Mouse (Mus musculus) limb, embryonic 15.5 days (tissue): Measurements from ENCODE around the gene Dbr1. TPM values are rescaled to one million over a fixed set of nuclear protein-coding genes. Genes with fewer than 3 reads are reported as not detected.

Experiments used
- ATAC-seq: fragments of 200-750 bp; cut with Nextera tagmentation; 2 replicates; pipeline ENCODE4 v1.8.0; 2017; ENCODE audit warnings: low read depth, moderate TSS enrichment; ENCODE audit not compliant: insufficient number of reproducible peaks, low FRiP score, low TSS enrichment
- H3K27ac ChIP-seq: fragments of 300-500 bp; sonication (generic); 2 replicates; pipeline ENCODE4 v1.5.1; 2015; ENCODE audit warnings: moderate library complexity, mild to moderate bottlenecking, inconsistent platforms
- H3K27me3 ChIP-seq: fragments of 300-500 bp; sonication (generic); 2 replicates; pipeline ENCODE4 v1.6.1; 2015; ENCODE audit warnings: inconsistent platforms
- H3K36me3 ChIP-seq: fragments of 300-500 bp; sonication (generic); 2 replicates; pipeline ENCODE4 v1.6.1; 2015; ENCODE audit warnings: inconsistent platforms
- H3K4me1 ChIP-seq: fragments of 300-500 bp; sonication (generic); 2 replicates; pipeline ENCODE4 v1.6.1; 2015; ENCODE audit warnings: inconsistent platforms
- H3K4me2 ChIP-seq: fragments of 300-500 bp; sonication (generic); 2 replicates; pipeline ENCODE4 v1.6.1; 2015; ENCODE audit warnings: mild to moderate bottlenecking, inconsistent platforms
- H3K4me3 ChIP-seq: fragments of 300-500 bp; sonication (generic); 2 replicates; pipeline ENCODE4 v1.5.1; 2015; ENCODE audit warnings: mild to moderate bottlenecking, inconsistent platforms
- H3K9ac ChIP-seq: fragments of 300-500 bp; sonication (generic); 2 replicates; pipeline ENCODE4 v1.6.1; 2015; ENCODE audit warnings: inconsistent platforms
- H3K9me3 ChIP-seq: fragments of 300-500 bp; sonication (generic); 2 replicates; pipeline ENCODE4 v1.6.1; 2016; ENCODE audit warnings: inconsistent platforms
- WGBS: fragments of 180-500 bp; shearing (Covaris S2); methylation state at CpG from one replicate; pipeline ENCODE4 v1.1.7; 2015; 5-methylcytosine and 5-hydroxymethylcytosine counted together
- polyA plus RNA-seq: library from polyadenylated mRNA; unstranded; fragments of >200 nt; fragmentation: Nextera tagmentation; extraction: Ambion mirVana; gene quantifications from 2 replicates; pipeline ENCODE4 v1.2.1, GENCODE M21; 2015

Dbr1 gene
- 26.1 and 29.0 TPM in 2 replicates for polyA plus RNA-seq

DNA sequence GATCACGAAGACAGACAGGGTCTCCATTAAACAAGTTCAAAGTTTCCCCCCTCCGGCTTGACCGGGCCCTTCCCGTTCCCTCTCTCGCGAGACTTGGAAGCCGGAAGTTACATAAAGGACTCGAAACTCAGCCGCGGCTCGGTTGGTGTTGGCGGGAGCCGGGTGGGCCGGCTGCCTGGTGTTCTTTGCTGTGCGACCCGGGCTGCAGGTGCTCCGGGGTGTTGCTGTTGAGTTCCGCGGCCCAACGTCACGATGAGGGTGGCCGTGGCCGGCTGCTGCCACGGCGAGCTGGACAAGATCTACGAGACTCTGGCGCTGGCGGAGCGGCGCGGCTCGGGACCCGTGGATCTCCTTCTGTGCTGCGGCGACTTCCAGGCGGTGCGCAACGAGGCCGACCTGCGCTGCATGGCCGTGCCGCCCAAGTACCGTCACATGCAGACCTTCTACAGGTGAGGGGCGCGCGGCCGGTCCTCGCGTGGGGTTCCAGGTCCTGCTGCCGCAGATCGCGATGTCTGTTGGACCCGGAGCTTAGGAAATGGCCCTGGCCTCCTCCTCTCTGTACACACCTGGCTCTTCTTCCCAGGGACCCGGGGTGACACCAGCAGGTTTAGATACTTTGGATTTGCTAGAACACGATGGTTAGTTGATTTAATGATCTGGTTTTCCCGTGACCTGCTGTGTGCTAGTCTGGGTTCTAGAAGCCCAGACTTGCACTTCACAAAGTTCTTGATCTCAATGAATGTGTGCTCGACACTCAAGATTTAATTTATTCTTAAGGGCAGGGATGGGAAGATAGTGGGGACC, at the start of gene Dbr1:
Dbr1 (plus strand) TSS at position 123 of the 804 bp plus-strand sequence.
- peak within 1 kb of the TSS; percentile 95 for H3K4me3 ChIP-seq
- peak; percentile 87 for ATAC-seq
- H3K4me2 ChIP-seq, result peak within 1 kb of the TSS; percentile 59
- peak within 1 kb of the TSS; percentile 84 for H3K9ac ChIP-seq
- H3K27me3 ChIP-seq, result no peaks in the 10 kb centered on the region
- H3K36me3 ChIP-seq, result 0 out of 2 replicates have a peak, but pooled peaks cover 6% of the 10 kb centered on the region
- under 1% methylated on average over 57 of the region's 57 CpGs for WGBS
- no peaks in the 10 kb centered on the region for H3K9me3 ChIP-seq
- peak within 1 kb of the TSS; percentile 88 for H3K27ac ChIP-seq
- peaks cover 8% of the 10 kb centered on the region for H3K4me1 ChIP-seq

DNA sequence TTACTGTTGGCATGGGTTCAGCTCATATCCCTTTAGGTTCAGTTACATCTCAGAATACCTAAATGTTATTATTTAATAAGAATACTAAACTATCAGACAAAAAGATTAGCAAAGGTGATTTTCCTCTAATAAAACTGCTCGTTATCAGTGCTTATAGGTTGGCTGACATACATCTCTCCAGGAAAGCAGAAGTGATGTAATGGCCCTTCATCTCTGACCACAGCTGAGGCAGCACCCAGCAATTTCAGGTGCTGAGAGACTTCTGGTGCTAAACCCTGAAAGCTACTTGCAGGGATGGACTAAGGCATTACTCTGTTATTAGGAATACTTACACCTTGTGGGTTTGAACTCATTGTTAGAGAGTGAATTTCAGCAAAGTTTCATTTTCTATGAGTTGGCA, 43.7 kb upstream of the Dbr1 start:
- no peaks in the 10 kb centered on the region for H3K9me3 ChIP-seq
- no peaks in the 10 kb centered on the region for H3K27me3 ChIP-seq
- no peak overlapping the region for H3K4me3 ChIP-seq
- H3K4me1 ChIP-seq, result no peaks in the 10 kb centered on the region
- H3K27ac ChIP-seq, result no peak overlapping the region
- WGBS, result 89% methylated on average over 1 of the region's 1 CpGs
- no peak overlapping the region for H3K4me2 ChIP-seq
- H3K36me3 ChIP-seq, result peaks cover 63% of the 10 kb centered on the region
- no peak for ATAC-seq
- no peak overlapping the region for H3K9ac ChIP-seq

DNA sequence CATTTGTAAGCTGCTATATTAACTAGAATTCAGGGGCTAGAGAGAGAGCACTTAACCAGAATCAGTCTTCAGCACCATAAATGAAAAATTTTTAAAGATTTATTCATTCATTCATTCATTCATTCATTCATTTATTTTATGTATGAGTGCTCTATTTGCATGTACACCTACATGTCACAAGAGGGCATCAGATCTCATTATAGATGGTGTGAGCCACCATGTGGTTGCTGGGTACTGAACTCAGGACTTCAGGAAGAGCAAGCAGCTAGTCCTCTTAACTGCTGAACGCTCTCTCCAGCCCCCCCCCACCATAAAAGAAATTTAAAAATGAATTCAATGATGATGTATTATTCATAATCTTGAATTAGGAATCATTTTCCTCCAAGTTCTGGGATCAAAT, 29.3 kb upstream of the Dbr1 start:
- no peak for ATAC-seq
- Histone ChIP-seq H3K4me1 (no peaks in the 10 kb centered on the region), H3K4me3 (no peak overlapping the region), H3K36me3 (no peaks in the 10 kb centered on the region), H3K9ac (no peak overlapping the region), H3K9me3 (no peaks in the 10 kb centered on the region), H3K27me3 (no peaks in the 10 kb centered on the region), H3K27ac (no peak overlapping the region), H3K4me2 (no peak overlapping the region)
- 97% methylated on average over 1 of the region's 1 CpGs for WGBS

DNA sequence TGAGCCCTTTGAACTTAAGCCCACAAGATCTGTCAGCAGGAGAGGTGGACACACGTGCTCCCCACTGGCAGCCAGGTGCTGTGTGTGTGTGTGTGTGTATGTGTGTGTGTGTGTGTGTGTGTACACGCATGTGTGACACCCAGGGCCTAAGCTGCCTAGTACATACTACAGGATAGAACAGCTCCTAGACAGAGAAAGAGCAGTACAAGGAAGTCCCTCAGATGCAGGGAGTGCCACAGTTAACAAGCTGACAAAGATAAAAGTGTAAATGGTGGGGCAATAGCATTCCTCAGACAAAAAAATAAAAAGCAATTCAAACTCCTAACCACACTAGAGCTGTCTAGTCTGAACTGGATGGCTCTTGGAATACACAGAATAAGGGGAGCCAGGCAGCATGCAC, 23.5 kb upstream of the Dbr1 start:
- 43% methylated on average over 2 of the region's 2 CpGs for WGBS
- H3K27me3 ChIP-seq, result no peaks in the 10 kb centered on the region
- no peak for ATAC-seq
- H3K27ac ChIP-seq, result no peak overlapping the region
- no peaks in the 10 kb centered on the region for H3K9me3 ChIP-seq
- no peak overlapping the region for H3K4me3 ChIP-seq
- H3K9ac ChIP-seq, result no peak overlapping the region
- H3K4me2 ChIP-seq, result no peak overlapping the region
- no peaks in the 10 kb centered on the region for H3K36me3 ChIP-seq
- H3K4me1 ChIP-seq, result no peaks in the 10 kb centered on the region

DNA sequence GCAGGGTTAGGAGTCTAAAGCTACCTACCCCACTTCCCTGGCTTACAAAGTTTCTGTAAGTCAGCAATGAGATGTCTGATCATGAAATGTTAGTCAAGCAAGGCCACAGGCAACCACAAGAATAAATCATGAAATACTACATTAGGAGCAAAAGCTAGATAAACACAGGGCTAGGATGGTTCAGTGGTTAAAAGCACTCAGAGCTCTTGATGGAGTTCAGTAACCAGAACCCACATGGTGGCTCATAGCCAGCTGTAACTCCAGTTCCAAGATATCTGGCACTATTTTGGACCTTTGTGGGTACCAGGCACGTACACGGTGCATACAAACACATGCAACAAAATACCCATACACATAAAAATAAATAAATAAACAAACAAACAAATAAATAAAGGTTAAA, 22.6 kb upstream of the Dbr1 start:
- H3K27ac ChIP-seq, result no peak overlapping the region
- H3K4me3 ChIP-seq, result no peak overlapping the region
- no peaks in the 10 kb centered on the region for H3K27me3 ChIP-seq
- 90% methylated on average over 2 of the region's 2 CpGs for WGBS
- no peak overlapping the region for H3K4me2 ChIP-seq
- no peaks in the 10 kb centered on the region for H3K4me1 ChIP-seq
- no peak overlapping the region for H3K9ac ChIP-seq
- no peak for ATAC-seq
- no peaks in the 10 kb centered on the region for H3K36me3 ChIP-seq
- H3K9me3 ChIP-seq, result no peaks in the 10 kb centered on the region

DNA sequence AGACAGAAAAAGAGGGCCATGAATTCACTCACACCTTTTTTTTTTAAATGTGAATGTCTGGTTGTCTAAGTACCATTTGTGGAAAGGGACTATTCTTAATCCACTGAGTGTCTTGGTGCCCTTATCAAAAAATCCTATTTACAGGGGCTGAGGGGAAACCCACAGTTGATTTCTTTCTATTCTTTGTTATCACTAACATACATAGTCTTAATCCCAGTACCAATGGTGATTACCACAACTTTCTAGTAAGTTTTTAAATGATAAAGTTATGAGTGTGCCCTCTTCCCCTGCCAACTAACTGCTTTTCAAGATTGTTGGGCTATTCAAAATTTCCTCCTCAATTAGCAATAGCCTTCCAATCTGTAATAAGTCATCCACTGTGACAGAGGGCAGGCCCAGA, 21.5 kb upstream of the Dbr1 start:
- no peak overlapping the region for H3K9ac ChIP-seq
- ATAC-seq, result no peak

DNA sequence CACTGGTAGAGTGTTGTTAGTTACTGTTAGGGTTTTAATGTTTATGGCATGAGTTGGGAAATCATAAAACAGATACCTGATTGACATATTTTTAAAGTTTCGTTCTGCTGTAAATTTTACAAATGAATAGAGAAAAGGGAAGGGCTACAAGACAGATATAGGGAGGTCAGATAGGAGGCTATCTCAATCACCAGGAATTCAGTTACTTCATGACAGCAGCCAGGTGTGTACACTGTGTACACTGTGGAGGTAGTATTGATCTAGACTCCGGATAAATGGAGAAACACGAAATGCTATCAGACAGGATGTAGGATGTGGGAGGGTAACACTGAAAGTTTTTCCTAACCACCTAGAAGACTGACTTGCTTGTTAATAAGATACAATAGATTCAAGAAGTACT, 20.3 kb upstream of the Dbr1 start:
- H3K9ac ChIP-seq, result no peak overlapping the region
- H3K36me3 ChIP-seq, result no peaks in the 10 kb centered on the region
- no peaks in the 10 kb centered on the region for H3K9me3 ChIP-seq
- no peak overlapping the region for H3K4me3 ChIP-seq
- no peaks in the 10 kb centered on the region for H3K4me1 ChIP-seq
- ATAC-seq, result no peak
- H3K27ac ChIP-seq, result no peak overlapping the region
- H3K4me2 ChIP-seq, result no peak overlapping the region
- WGBS, result 84% methylated on average over 3 of the region's 3 CpGs
- H3K27me3 ChIP-seq, result no peaks in the 10 kb centered on the region

More for the DNA sequence above, 21.5 kb upstream of the Dbr1 start:
- Histone ChIP-seq H3K27ac (no peak overlapping the region), H3K4me3 (no peak overlapping the region), H3K36me3 (no peaks in the 10 kb centered on the region), H3K4me2 (no peak overlapping the region), H3K4me1 (no peaks in the 10 kb centered on the region), H3K27me3 (no peaks in the 10 kb centered on the region), H3K9me3 (no peaks in the 10 kb centered on the region)

DNA sequence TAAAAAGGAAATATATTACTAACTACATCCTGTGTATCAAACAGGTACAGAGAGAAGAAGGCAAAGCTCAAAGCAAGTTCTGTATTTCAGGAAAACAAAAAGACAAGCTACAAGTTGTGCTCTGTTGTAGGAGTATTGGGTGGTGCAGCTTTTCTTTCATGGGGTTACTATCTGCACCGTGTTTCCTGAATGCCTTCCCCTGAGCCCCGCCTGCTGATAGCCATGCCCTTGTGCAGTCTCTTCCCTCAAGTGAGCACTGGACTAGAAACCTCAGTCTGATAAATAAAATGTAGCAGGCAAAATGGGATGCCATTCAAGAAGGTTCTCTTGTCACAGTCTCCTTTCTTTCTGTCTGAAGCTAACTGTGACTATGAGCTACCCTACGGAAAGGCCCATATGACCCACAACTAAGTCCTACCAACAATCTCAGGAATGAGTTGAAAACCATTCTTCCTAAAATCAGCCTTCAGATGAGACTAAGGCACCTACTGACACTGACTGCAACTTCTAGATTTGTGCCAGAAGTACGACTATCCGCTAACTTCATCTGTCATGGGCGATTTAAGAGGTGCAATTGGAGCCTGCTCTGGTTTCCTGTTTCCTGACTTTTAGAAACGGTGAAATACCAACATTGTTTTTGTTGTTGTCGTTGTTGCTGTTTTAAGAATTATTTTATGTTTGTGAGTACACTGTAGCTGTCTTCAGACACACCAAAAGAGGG, 17.9 kb upstream of the Dbr1 start:
- Histone ChIP-seq H3K9me3 (no peaks in the 10 kb centered on the region), H3K27me3 (no peaks in the 10 kb centered on the region), H3K4me3 (no peak overlapping the region), H3K4me1 (no peaks in the 10 kb centered on the region), H3K27ac (no peak overlapping the region), H3K4me2 (no peak overlapping the region), H3K36me3 (no peaks in the 10 kb centered on the region), H3K9ac (no peak overlapping the region)
- WGBS, result 82% methylated on average over 8 of the region's 8 CpGs
- no peak for ATAC-seq

DNA sequence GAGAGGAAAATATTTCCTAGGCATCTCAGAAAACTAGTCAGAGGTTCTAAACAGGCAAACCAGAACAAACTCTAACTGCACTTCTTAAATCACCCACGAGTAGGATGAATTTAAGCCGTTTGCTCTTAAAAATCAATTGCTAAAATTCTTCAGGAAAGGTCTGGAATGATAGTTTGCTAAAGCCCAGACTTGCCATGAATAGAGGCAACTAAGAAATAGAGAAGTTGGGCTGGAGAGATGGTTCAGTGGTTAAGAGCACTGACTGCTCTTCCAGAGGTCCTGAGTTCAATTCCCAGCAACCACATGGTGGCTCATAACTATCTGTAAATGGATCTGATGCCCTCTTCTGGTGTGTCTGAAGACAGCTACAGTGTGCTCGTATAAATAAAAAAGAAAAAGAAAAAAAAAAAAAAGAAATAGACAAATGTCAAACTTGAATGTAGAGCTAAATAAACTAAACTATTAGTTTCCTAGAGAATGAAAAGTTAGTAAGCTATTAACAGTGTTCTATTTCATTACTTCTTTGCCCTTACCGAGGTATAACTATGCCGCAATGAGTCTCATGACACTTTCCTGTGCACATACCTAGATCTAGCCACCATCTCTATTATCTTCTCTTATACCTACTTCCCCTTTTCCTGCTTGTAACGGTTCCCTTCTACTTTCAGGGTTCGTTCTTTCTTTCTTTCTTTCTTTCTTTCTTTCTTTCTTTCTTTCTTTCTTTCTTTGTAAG, 16.6 kb upstream of the Dbr1 start:
- no peak overlapping the region for H3K9ac ChIP-seq
- H3K4me2 ChIP-seq, result no peak overlapping the region
- no peaks in the 10 kb centered on the region for H3K27me3 ChIP-seq
- no peaks in the 10 kb centered on the region for H3K36me3 ChIP-seq
- H3K27ac ChIP-seq, result no peak overlapping the region
- H3K9me3 ChIP-seq, result no peaks in the 10 kb centered on the region
- ATAC-seq, result no peak
- H3K4me1 ChIP-seq, result no peaks in the 10 kb centered on the region
- 84% methylated on average over 7 of the region's 7 CpGs for WGBS
- H3K4me3 ChIP-seq, result no peak overlapping the region

DNA sequence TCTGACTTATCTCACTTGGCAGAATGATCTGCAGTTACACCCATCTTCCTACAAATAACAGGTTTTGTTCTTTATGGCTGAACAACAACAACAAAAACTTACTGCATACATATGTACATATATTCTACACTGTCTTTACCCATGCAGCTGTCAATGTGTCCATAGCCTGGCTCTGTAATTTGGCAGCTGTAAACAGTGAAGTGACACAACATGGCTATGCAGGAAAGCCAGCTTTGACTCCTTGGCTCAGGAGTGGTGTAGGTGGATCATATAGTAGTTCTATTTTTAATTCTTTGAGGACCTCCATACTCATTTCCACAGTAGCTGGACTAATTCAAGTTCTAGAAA, 16.1 kb upstream of the Dbr1 start:
- Histone ChIP-seq H3K4me2 (no peak overlapping the region), H3K27me3 (no peaks in the 10 kb centered on the region), H3K27ac (no peak overlapping the region), H3K36me3 (no peaks in the 10 kb centered on the region), H3K9me3 (no peaks in the 10 kb centered on the region), H3K4me1 (no peaks in the 10 kb centered on the region), H3K4me3 (no peak overlapping the region), H3K9ac (no peak overlapping the region)
- ATAC-seq, result no peak

DNA sequence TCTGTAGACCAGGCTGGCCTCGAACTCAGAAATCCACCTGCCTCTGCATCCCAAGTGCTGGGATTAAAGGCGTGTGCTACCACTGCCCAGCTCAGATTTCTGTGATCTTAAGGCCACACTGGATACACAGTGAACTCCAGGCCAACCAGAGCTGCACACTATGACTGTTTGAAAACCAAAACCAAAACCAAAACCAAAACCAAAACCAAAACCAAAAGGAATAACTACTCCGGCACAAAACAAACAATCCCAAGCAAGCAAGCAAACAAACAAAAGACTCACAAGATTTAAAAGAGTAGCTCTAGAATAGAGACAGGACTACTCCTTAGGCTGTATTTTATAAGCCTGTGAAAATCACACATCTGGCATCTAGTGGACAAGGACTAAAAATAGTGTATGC, 15.2 kb upstream of the Dbr1 start:
- H3K27ac ChIP-seq, result no peak overlapping the region
- no peak overlapping the region for H3K4me2 ChIP-seq
- no peak overlapping the region for H3K9ac ChIP-seq
- no peak for ATAC-seq
- no peaks in the 10 kb centered on the region for H3K36me3 ChIP-seq
- 89% methylated on average over 3 of the region's 3 CpGs for WGBS
- no peaks in the 10 kb centered on the region for H3K4me1 ChIP-seq
- no peaks in the 10 kb centered on the region for H3K9me3 ChIP-seq
- no peaks in the 10 kb centered on the region for H3K27me3 ChIP-seq
- H3K4me3 ChIP-seq, result no peak overlapping the region

DNA sequence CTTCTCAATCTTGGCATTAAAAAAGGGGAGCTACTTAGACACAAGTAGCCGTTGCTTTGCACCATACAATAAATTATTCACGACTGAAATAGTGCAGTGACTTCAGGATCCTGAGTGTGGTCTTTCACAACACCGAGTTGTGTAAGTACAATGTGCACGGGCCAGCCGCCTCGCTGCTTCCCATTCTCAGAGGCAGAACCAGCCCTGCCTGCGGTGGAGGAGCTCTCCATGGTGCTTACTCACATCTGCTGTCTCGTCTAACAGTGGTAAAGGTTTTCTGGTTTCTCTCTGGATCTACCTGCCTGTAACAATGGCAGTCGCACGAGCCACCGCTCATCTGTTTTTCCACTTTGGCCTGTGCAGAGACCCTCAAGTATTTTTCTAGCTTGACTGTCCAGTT, 11.9 kb upstream of the Dbr1 start:
- Histone ChIP-seq H3K9ac (no peak overlapping the region), H3K36me3 (no peaks in the 10 kb centered on the region), H3K4me3 (no peak overlapping the region), H3K4me2 (no peak overlapping the region), H3K9me3 (no peaks in the 10 kb centered on the region), H3K4me1 (peaks cover 8% of the 10 kb centered on the region), H3K27me3 (no peaks in the 10 kb centered on the region), H3K27ac (no peak overlapping the region)
- 18% methylated on average over 11 of the region's 11 CpGs for WGBS
- ATAC-seq, result no peak
